Mouse (Mus musculus) CD4-positive helper T cell, adult 2 months (primary cell): Measurements from ENCODE around the gene C77080.

Source experiments
- DNase-seq: peaks from one replicate; pipeline ENCODE4 v3.0.0-alpha.2; 2012; ENCODE audit warnings: low read depth, missing footprints, low spot score

C77080 gene

DNA sequence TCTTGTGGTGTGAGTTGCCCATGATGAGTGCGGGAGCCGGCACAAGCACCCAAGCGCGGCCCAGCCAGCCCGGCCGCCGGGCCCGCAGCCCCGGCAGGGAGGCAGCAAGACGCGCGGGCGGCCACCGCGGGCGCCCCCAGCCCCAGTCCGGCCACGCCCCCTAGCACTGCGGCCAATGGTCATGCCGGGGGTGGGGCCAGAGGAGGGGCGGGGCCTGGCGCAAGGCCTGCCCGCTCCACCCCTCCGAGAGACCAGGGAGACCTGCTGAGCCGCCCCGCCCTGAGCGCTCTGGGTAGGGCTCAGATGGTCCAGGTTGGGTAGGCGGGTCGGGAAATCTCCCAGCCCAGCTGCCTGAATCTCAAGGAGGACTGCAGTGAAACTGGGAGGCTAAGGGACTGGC, 22.1 kb downstream of the C77080 start:
- peak; percentile 38 for DNase-seq

GRCm38 (mm10) chr4:129238579-129239016, 22.6 kb downstream of the C77080 start:
- peak; percentile 26 for DNase-seq

DNA sequence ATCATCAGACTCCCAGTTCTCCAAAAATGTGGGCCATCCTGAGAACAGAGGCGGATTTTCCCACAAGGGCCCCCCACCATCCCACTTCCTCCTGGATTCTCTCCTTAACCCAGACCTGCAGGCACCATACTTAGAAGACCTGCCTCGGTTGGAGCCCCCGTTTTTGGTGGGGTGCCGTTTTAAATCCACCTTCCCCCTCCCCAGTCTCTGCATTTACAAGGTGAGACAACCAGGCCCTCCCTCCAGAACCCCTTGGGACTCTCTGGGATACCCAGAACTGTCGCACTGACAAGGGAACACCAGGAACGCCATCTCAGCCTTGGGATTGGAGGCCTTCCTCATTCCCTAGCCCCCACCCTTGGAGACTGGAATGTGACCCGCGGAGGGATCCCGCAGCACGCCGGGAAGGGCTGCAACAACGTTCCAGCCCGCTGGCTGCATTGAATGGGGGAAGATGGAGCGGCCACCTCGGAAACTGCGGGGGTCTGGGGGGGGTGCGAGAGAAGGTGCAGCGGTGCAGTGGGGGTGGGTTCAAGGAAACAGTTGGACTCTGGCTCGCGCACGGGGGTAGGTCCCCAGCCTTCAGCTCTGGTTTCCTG, 23.3 kb downstream of the C77080 start:
- DNase-seq = no peak

- no peak for DNase-seq
These were observed 24.9 kb downstream of the C77080 start for GRCm38 (mm10) chr4:129236236-129236813.

DNA sequence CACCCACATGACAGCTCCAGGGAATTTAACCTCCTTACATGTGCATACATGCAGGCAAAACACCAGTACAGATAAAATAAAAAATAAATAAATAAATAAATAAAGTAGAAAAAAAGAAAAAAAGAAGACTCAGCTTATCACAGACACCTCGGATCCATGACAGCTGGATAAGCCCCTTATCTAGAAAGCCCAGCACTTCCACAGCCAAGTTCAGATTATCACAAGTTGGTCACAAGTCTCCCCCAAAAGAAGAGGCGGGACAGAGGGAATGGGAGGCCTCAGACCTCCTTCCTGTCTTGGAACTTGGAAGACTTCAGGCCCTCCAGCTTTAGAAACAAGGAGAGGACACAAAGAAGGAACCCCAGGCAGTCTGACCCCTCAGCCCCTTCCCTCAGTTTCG, 26.1 kb downstream of the C77080 start:
- DNase-seq = no peak

- peak; percentile 45 for DNase-seq
These were observed 26.7 kb downstream of the C77080 start for GRCm38 (mm10) chr4:129234488-129234887.

- no peak for DNase-seq
These were observed 28.4 kb downstream of the C77080 start for GRCm38 (mm10) chr4:129232561-129233360.

DNA sequence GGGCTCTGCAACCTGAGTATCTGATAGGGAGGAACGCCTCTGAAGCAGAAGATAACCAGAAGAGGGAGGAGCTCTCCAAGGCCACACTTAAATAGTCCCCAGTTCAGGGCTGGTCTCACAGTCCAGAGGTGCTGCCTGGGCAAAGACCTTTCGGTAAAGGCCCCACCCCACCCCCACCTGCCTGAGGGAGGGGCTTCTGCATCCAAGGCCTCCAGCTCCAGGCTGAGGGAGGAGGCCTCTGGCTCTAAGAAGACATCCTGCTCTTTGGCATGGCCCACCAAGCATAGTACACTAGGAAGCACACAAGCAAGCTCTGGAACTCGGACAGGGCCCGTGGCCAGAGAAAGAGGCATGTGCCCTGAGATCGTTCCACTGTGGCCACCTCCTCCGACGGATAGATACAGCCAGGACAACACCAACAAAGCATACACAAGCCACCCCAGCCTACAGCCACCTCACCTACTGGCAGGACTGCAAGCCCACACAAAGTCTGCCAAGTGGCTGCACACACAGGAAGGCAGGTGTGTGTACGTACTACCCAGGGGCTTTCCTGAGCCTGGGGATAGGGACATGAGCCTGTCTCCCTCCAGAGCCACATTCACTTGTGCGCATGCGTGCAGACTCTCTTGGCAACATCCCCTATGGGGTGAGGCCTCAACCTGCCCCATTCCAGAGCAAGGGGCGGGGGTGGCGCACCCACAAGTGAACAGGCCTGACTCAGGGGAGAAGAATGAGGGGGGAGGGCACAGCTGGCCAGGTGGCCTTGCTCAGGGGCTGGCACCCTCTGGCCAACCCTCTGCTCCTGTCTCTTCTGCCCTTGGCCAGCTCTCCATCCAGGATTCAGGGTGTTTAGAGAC, 29.4 kb downstream of the C77080 start:
- no peak for DNase-seq

DNA sequence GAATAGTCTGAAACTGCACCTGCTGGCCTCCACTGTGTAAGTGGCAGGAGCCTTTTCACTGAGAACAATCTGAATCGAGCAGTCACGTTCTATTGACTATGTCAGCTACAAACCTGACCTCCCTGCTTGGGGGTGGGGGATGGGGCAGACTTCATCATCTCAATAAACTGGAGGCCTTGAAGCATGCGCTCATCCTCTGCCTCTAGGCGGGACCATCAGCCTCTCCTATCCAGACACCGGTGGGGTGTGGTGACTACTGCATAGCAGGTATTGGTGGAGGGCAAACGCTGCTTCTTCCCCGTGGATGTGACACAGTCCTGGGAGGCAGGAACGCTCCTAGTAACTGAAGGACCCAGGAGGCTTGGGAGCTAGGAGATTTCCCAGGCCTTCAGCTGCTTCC, 30.3 kb downstream of the C77080 start:
- no peak for DNase-seq

GRCm38 (mm10) chr4:129227985-129228381, 33.2 kb downstream of the C77080 start:
- DNase-seq = no peak

GRCm38 (mm10) chr4:129227170-129227984, 33.8 kb downstream of the C77080 start:
- no peak for DNase-seq

DNA sequence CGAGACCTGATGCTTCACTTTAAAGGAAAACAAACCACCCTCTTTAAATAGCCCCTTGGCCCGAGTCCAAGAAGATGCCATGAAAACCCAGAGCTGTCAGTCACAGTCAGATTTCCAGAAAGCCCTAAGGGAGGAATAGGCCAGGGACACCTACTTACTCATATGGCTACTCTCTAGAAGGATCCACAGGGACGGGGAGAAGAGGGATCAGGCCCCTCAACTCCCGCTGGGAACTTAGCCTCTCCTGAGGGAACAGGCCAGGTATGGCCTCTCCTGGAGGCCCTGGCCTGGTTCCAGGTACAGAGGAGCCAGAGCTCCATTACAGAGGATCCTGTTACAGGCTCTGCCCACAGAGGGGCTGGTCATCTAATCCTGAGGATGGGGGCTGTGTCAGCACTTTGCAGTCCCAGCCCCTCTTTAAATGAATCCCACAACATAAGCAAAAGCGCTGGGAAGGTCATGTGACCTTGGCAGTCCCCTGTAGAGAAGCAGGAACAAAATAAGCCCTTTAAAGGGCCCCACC, 34.7 kb downstream of the C77080 start:
- DNase-seq = no peak

DNA sequence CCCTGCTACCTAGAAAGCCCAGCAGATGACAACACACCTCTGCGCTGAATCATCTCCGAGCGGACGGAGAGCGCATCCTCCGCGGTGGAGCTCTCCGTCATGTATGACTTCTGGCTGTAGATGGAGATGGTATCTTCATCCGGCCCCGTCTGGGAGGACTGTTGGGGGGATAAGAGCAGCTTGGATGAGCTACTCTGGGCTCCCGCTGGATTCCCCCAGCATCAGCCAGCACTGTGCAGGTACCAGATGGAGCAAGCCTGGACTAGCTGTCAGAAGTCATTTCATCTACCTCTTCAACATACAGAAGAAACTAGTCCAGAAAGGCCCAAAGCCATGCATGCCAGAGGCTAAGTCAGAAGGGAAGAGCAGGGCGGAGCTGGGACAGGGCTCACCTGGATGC, 35.9 kb downstream of the C77080 start:
- no peak for DNase-seq

DNA sequence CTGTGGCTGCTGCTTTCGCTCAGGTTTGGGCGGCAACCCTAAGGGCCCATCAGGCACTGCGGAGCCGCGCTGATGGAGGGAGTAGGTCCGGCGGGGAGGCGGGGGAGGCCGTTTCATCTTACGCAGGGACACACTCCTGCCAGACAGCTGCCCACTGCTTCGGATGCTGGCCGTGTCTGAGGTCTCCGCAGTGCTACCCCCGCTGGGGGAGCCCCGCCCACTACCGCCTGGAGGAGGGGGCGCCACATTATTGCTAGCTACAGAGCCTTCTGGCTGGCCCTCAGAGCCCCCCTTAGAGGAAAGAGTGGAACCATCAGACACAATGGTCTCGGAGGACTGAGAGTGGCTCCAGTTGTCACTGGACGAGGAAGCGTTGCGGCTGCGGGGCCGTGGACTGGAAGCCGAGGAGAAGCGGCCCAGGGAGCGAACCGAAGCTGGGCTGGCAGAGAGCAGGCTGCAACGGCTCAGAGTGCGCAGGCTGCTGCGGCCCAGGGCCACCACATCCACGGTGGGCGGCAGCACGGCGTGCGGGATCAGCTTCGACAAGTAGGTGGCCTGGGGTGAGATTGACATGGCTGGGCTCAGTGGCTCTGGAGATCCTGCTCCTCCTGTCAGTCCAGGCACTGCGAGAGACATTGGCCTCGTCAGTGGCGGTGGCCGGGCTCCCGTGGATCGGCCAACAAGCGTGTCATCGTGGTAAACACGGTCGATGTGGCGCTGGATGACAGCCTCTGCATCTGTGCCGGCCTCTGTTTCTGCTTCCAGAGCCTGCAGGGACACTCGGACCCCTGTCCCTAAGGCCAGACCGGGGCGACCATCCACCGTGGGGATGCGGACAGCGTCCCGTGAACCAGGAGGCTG, 37.6 kb downstream of the C77080 start:
- no peak for DNase-seq

DNA sequence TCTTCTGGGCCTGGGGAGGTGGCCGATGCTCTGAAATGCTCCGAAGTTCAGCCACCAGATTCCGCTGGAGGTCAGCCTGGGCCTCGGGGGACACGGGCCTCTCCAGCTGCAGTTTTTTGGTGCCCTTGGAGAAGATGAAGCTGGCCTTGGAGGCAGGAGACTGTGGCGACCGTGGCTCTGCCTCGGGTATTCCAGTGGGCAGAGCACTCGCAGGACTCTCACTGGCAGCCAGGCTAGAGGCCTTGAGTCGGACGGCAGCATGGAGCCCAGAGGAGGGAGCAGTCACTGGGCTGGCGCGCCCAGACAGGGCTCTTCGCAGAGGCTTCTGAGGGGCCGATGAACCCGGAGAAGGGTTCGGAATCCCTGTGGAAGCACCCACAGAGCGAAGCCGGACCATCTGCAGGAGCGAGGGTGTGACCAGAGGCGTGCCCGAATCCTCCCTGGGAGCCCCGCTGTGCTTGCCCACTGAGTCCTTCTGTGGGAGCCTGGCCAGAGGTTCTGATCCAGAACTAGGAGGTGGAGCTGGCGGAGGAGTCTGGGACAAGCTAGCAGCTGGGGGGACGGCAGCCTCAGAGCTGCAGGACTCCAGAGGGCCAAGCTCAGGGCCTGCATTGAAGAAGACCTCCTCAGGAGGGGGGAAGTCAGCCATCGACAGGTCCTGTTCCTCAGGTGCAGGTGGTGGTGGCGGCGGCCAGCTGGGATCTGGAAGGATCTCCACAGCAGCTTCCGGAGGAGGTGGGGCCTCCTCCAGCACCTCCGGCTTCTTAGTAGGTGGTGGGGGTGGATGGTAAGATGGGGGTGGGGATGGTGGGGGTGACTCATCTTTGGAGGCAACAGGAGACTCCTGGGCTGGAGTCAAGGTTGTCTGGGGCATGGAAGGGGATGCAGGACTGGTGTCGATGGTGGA, 38.9 kb downstream of the C77080 start:
- DNase-seq = no peak

- DNase-seq = no peak
These were observed 39.9 kb downstream of the C77080 start for GRCm38 (mm10) chr4:129221097-129222010.

GRCm38 (mm10) chr4:129220376-129221089, 40.7 kb downstream of the C77080 start:
- DNase-seq = no peak
